Mouse (Mus musculus) limb, embryonic 14.5 days (tissue): ENCODE data around the gene Ppp2r3a. TPM values are rescaled to one million over a fixed set of nuclear protein-coding genes. Genes with fewer than 3 reads are reported as not detected.

Experiments used
- ATAC-seq: fragments of 200-750 bp; cut with Nextera tagmentation; 2 replicates; pipeline ENCODE4 v1.8.0; 2017; ENCODE audit warnings: low read depth, moderate number of reproducible peaks, moderate TSS enrichment; ENCODE audit not compliant: low FRiP score
- DNase-seq: peaks from one replicate; pipeline ENCODE4 v3.0.0-alpha.2; 2015; ENCODE audit warnings: low spot score
- H3K27ac ChIP-seq: fragments of 300-500 bp; sonication (generic); replicated peaks from 2 replicates; pipeline ENCODE4 v1.5.1; 2014; ENCODE audit warnings: low read depth, mild to moderate bottlenecking, low read length, moderate library complexity, mixed read lengths
- H3K27me3 ChIP-seq: fragments of 300-500 bp; sonication (generic); 2 replicates; pipeline ENCODE4 v1.6.1; 2014; ENCODE audit warnings: low read length, mixed read lengths; ENCODE audit not compliant: control insufficient read depth, insufficient read depth
- H3K36me3 ChIP-seq: fragments of 300-500 bp; sonication (generic); 2 replicates; pipeline ENCODE4 v1.6.1; 2014; ENCODE audit warnings: mild to moderate bottlenecking, low read length, moderate library complexity, mixed read lengths; ENCODE audit not compliant: control insufficient read depth, insufficient read depth
- H3K4me1 ChIP-seq: fragments of 300-500 bp; sonication (generic); 2 replicates; pipeline ENCODE4 v1.6.1; 2014; ENCODE audit warnings: antibody characterized with exemption, low read length, mixed read lengths; ENCODE audit not compliant: control insufficient read depth, insufficient read depth
- H3K4me2 ChIP-seq: fragments of 300-500 bp; sonication (generic); replicated peaks from 2 replicates; pipeline ENCODE4 v1.6.1; 2014; ENCODE audit warnings: low read depth, mild to moderate bottlenecking, low read length, moderate library complexity; ENCODE audit not compliant: severe bottlenecking
- H3K4me3 ChIP-seq: fragments of 300-500 bp; sonication (generic); replicated peaks from 2 replicates; pipeline ENCODE4 v1.5.1; 2014; ENCODE audit warnings: low read length
- H3K9ac ChIP-seq: fragments of 300-500 bp; sonication (generic); 2 replicates; pipeline ENCODE4 v1.6.1; 2014; ENCODE audit warnings: mild to moderate bottlenecking, low read depth, low read length, moderate library complexity; ENCODE audit not compliant: severe bottlenecking
- H3K9me3 ChIP-seq: fragments of 300-500 bp; sonication (generic); 2 replicates; pipeline ENCODE4 v1.6.1; 2016; ENCODE audit warnings: low read length; ENCODE audit not compliant: control insufficient read depth
- POLR2A ChIP-seq: fragments of 200-500 bp; IDR thresholded peaks from 2 replicates; pipeline ENCODE4 v1.8.0; 2012; ENCODE audit warnings: inconsistent platforms, mild to moderate bottlenecking, moderate library complexity, borderline replicate concordance; ENCODE audit not compliant: insufficient read depth, insufficient read length; ENCODE audit errors: extremely low read depth
- WGBS: fragments of 180-500 bp; shearing (Covaris S2); extraction: QIAGEN DNeasy Blood & Tissue Kit; methylation state at CpG from one replicate; pipeline ENCODE4 v1.1.7; 2014; 5-methylcytosine and 5-hydroxymethylcytosine counted together
- polyA plus RNA-seq, 2 experiments: library from polyadenylated mRNA; depleted of rRNA in 1 of 2; stranded (reverse) in 1 of 2; unstranded in 1 of 2; fragments of >200 nt; fragmentation: Nextera tagmentation in 1 of 2; extraction: Ambion mirVana in 1 of 2; gene quantifications; 2 replicates each; pipeline versions ENCODE4 v1.2.1 to v1.2.3; 2012 to 2014

The Ppp2r3a gene
- polyA plus RNA-seq, 2 experiments, result 18.0 to 22.0 TPM

DNA sequence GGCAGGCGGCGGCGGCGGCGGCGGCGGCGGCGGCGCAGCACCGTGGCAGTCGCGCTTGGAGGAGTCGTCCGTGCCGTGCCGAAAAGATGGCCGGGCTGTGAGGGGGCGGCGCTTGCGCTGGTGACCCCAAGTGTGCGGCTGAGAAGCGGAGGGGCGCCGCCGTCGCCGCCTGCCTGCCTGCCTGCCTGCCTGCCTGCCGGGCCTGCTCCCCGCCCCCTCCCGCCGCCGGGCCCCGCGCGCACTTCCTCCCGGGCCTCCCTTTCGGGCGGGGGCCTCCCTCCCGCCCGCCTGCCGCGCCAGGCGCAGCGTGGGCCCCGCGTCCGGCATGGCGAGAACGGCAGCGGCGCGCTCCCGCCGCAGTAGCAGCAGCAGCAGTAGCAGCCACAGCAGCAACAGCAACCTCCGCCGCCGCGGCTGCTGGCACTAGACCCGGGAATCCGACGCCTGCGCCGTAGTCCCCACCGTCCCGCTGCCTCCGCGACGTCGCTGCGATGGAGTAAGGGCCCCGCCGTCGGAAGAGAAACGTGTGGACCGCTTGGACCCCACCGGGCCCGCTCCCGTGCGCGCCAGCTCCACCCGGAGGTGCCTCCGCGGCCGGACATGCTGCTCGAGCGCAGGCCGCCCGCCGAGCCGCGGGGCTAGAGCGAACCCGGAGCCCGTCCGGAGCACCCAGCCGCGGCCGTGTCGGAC, 177.1 kb downstream of the Ppp2r3a start:
- under 1% methylated on average over 47 of the region's 100 CpGs for WGBS
- DNase-seq (peak; percentile 69), ATAC-seq (peak; percentile 65)

DNA sequence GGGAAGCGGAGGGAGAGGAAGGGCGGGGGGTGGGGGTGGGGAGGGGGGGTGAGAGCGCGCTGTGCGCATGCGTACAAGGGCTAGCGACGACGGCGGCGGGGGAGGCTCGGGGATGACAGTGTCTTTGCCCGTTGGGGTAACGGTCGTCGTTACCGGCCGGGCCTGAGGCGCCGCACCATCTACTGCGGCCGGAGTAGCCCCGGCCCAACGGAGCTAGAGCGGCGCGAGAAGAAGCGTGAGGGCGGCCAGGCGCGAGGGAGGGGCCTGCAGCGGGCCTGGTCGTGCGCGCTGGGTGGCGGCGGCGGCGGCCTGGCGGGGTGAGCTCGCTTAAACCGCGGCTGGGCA, 177.6 kb downstream of the Ppp2r3a start, which contains the start of gene Msl2:
TSS of gene Msl2 (plus strand) at position 115 of the 345 bp plus-strand sequence.
- Histone ChIP-seq H3K4me3 (peak within 1 kb of the TSS; percentile 97), H3K27ac (peak within 1 kb of the TSS; percentile 100), H3K4me2 (peak within 1 kb of the TSS; percentile 90), H3K4me1 (peaks cover 18% of the 10 kb centered on the region), H3K9ac (peak within 1 kb of the TSS; percentile 99), H3K9me3 (no peaks in the 10 kb centered on the region), H3K27me3 (no peaks in the 10 kb centered on the region), H3K36me3 (no peaks in the 10 kb centered on the region)
- DNase-seq (no peak), ATAC-seq (no peak; the same call in 1 of the 2 replicates)
- WGBS, result 2% methylated on average over 10 of the region's 43 CpGs
- peak; percentile 65; the same call in 1 of the 2 replicates for TF ChIP-seq POLR2A

More for the DNA sequence above, 177.1 kb downstream of the Ppp2r3a start:
- peak overlapping the region; percentile 97 for H3K4me3 ChIP-seq
- H3K27ac ChIP-seq, result peak overlapping the region; percentile 100
- TF ChIP-seq POLR2A, result no peak
- peak overlapping the region; percentile 90 for H3K4me2 ChIP-seq
- H3K36me3 ChIP-seq, result no peaks in the 10 kb centered on the region
- no peaks in the 10 kb centered on the region for H3K27me3 ChIP-seq
- peak overlapping the region; percentile 99 for H3K9ac ChIP-seq
- H3K9me3 ChIP-seq, result no peaks in the 10 kb centered on the region
- H3K4me1 ChIP-seq, result peaks cover 22% of the 10 kb centered on the region

DNA sequence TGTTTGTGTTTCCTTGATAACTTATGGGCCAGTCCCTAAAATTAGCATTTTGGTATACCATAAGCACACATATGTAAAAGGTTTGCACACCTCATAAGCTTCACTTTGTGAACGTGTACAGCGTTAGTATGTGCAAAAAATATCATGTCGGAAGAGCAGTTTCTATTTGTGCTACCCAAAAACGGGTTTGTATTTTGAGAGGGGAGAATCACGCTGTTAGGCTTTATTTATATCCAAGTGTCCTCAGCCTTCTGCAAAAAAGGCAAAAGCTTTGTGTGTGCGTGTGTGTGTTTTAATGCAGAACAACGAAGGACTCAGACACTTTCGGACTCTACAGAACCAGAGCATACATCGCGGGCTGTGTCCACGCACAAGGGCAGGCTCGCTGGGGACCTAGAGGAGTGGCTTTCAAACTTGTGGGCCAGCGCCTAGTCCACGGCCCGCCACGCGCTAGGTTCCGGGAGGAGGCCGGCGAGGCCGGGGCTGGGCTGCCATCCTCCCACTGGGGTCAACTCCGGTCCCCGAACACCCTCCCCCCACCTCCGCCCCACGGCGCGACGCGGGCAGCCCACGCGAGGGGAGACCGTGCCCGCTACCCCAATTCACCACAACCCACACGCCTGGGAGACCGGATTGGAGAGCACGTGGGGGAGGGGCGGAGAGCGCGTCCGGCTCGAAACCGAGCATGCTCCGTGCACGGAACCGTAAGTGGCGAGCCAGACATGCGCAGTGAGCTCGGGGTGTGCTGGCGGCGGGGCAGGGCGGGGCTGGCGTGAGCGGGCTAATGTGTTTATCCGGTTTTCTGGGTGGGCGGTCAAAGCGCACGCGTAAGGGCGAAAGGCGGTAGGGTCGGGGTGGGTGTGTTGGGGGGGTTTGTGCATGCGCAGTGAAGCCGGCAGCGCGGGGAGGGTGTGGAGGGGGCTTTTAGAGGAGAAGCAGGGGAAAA, 178.3 kb downstream of the Ppp2r3a start:
- WGBS, result 1% methylated on average over 63 of the region's 65 CpGs
- ATAC-seq, result peak; percentile 92
- H3K27ac ChIP-seq, result peak overlapping the region; percentile 90

DNA sequence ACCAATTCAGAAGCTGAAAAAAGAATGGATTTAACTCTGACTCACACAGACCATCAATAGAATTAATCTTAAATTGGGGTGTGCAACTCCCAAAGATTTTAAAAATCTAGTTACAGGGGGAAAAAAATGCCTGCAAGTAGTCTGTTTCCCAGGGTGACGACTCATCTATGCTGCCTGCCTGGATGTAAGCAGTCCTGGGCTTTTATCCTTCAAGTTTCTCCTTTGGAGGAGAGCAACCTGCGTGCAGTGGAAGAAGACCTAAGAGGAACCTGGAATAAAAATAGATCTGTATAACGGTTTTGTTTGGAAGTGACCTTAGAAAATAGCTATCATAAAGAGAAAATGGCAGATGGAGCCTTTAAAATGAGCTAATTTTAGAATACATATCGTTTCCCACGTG, 179.1 kb downstream of the Ppp2r3a start:
- Histone ChIP-seq H3K27ac (no peak overlapping the region), H3K9ac (no peak overlapping the region), H3K9me3 (no peaks in the 10 kb centered on the region), H3K27me3 (no peaks in the 10 kb centered on the region), H3K4me3 (0 out of 2 replicates have a peak overlapping the region, but pooled peaks have one; percentile 97), H3K4me1 (peaks cover 5% of the 10 kb centered on the region; the same call in 1 of the 2 replicates), H3K4me2 (peak overlapping the region; percentile 67), H3K36me3 (no peaks in the 10 kb centered on the region)
- ATAC-seq (no peak), DNase-seq (no peak)
- no peak for TF ChIP-seq POLR2A
- WGBS, result 51% methylated on average over 5 of the region's 5 CpGs

More for the DNA sequence above, 178.3 kb downstream of the Ppp2r3a start:
- DNase-seq, result peak; percentile 97
- Histone ChIP-seq H3K4me2 (peak overlapping the region; percentile 67), H3K4me1 (peaks cover 11% of the 10 kb centered on the region), H3K4me3 (peak overlapping the region; percentile 97), H3K36me3 (no peaks in the 10 kb centered on the region), H3K9me3 (no peaks in the 10 kb centered on the region), H3K27me3 (no peaks in the 10 kb centered on the region), H3K9ac (peak overlapping the region; percentile 78)
- 0 out of 2 replicates have a peak, but pooled peaks have one; percentile 48 for TF ChIP-seq POLR2A

DNA sequence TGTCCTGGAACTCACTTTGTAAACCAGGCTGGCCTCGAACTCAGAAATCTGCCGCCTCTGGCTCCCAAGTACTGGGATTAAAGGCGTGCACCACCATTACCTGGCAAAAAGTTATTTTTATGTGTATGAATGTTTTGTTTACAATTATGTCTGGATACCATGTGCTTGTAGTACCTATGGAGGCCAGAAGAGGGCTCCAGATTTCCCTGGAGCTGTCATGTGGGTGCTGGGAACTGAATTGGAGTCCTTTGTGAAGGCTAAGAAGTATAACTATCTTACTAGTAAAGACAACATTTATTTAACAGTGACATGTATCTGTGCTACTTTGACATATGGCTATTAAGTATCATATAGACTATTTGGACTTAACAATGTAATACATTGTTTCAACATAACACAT, 181.8 kb downstream of the Ppp2r3a start:
- WGBS, result 92% methylated on average over 3 of the region's 3 CpGs
- H3K9ac ChIP-seq, result no peak overlapping the region
- no peak for TF ChIP-seq POLR2A
- no peak overlapping the region for H3K4me3 ChIP-seq
- H3K9me3 ChIP-seq, result no peaks in the 10 kb centered on the region
- H3K36me3 ChIP-seq, result no peaks in the 10 kb centered on the region
- H3K4me1 ChIP-seq, result no peaks in the 10 kb centered on the region
- H3K4me2 ChIP-seq, result no peak overlapping the region
- H3K27me3 ChIP-seq, result no peaks in the 10 kb centered on the region
- DNase-seq, result no peak
- H3K27ac ChIP-seq, result no peak overlapping the region
- no peak for ATAC-seq
